Mouse (Mus musculus) neutrophil, adult 59 days (primary cell): ENCODE results near the gene Unc93a2. TPM values are rescaled to one million over a fixed set of nuclear protein-coding genes. Genes with fewer than 3 reads are reported as not detected.

Source experiments
- total RNA-seq, 2 experiments: library from RNA; stranded (reverse); gene quantifications; 1 replicate in 1 of 2; 2 replicates in 1 of 2; pipeline ENCODE4 v1.2.4; 2023

Unc93a2 gene
- 1 to 10 TPM; 1.2 to 1.5 TPM for total RNA-seq

GRCm38 (mm10) chr17:7385364-7385763 is at the start of gene Unc93a2:
Gene Unc93a2 (minus strand): TSS chr17:7385464.

GRCm38 (mm10) chr17:7371879-7372278 is 13.4 kb downstream of the Unc93a2 start, which contains the start of gene Gm49630:
Gene Gm49630 (minus strand): TSS chr17:7371979.

GRCm38 (mm10) chr17:7352596-7352995 is 32.7 kb downstream of the Unc93a2 start, which contains the start of gene Ttll2:
Gene Ttll2 (minus strand): TSS chr17:7352696.

GRCm38 (mm10) chr17:7324346-7324745 is 60.9 kb downstream of the Unc93a2 start, which contains the start of gene Tcp10a:
Gene Tcp10a (plus strand): TSS chr17:7324646.

Other genes starting within 250 kb of the Unc93a2 start
- 10 to 100 TPM; 47.6 to 52.7 TPM for gene Rps6ka2, start 215.3 kb downstream of the Unc93a2 start, total RNA-seq
- under 1 TPM in 1 of 2 experiments, not detected in 1; 0.33 TPM for gene Tcp10a, start 60.8 kb downstream of the Unc93a2 start, total RNA-seq
- not detected for gene Ttll2, start 32.8 kb downstream of the Unc93a2 start, total RNA-seq
- gene Gm49630, start 13.5 kb downstream of the Unc93a2 start, total RNA-seq, result not detected